Mouse (Mus musculus) limb, embryonic 13.5 days (tissue): ENCODE measurements around the gene Ggt5. TPM values are rescaled to one million over a fixed set of nuclear protein-coding genes. Genes with fewer than 3 reads are reported as not detected.

ENCODE experiments used
- ATAC-seq: fragments of 200-750 bp; cut with Nextera tagmentation; 2 replicates; pipeline ENCODE4 v1.8.0; 2017; ENCODE audit warnings: low read depth, moderate number of reproducible peaks, moderate TSS enrichment; ENCODE audit not compliant: low FRiP score
- H3K27ac ChIP-seq: fragments of 300-500 bp; sonication (generic); 2 replicates; pipeline ENCODE4 v1.5.1; 2015; ENCODE audit warnings: inconsistent platforms, mild to moderate bottlenecking, moderate library complexity
- H3K27me3 ChIP-seq: fragments of 300-500 bp; sonication (generic); 2 replicates; pipeline ENCODE4 v1.6.1; 2015; ENCODE audit warnings: mild to moderate bottlenecking, inconsistent platforms
- H3K36me3 ChIP-seq: fragments of 300-500 bp; sonication (generic); 2 replicates; pipeline ENCODE4 v1.6.1; 2015; ENCODE audit warnings: inconsistent platforms, mild to moderate bottlenecking, moderate library complexity
- H3K4me1 ChIP-seq: fragments of 300-500 bp; sonication (generic); 2 replicates; pipeline ENCODE4 v1.6.1; 2015; ENCODE audit warnings: inconsistent platforms
- H3K4me2 ChIP-seq: fragments of 300-500 bp; sonication (generic); replicated peaks from 2 replicates; pipeline ENCODE4 v1.6.1; 2015; ENCODE audit warnings: inconsistent platforms, mild to moderate bottlenecking, moderate library complexity
- H3K4me3 ChIP-seq: fragments of 300-500 bp; sonication (generic); 2 replicates; pipeline ENCODE4 v1.5.1; 2015; ENCODE audit warnings: moderate library complexity, mild to moderate bottlenecking, inconsistent platforms
- H3K9ac ChIP-seq: fragments of 300-500 bp; sonication (generic); 2 replicates; pipeline ENCODE4 v1.6.1; 2015; ENCODE audit warnings: mild to moderate bottlenecking, inconsistent platforms
- H3K9me3 ChIP-seq: fragments of 300-500 bp; sonication (generic); 2 replicates; pipeline ENCODE4 v1.6.1; 2016; ENCODE audit warnings: inconsistent platforms
- WGBS: fragments of 180-500 bp; shearing (Covaris S2); methylation state at CpG from one replicate; pipeline ENCODE4 v1.1.7; 2015; 5-methylcytosine and 5-hydroxymethylcytosine counted together
- polyA plus RNA-seq: library from polyadenylated mRNA; unstranded; fragments of >200 nt; fragmentation: Nextera tagmentation; extraction: Ambion mirVana; gene quantifications from 2 replicates; pipeline ENCODE4 v1.2.1, GENCODE M21; 2015

Ggt5 gene
- 1.3 and 1.7 TPM in 2 replicates for polyA plus RNA-seq

GRCm38 (mm10) chr10:75589129-75589528, at the start of gene Ggt5:
Gene Ggt5, plus strand, starts transcription at chr10:75589340.
- H3K4me3 ChIP-seq, result no peak within 1 kb of the TSS
- no peak within 1 kb of the TSS; the same call in 1 of the 2 replicates for H3K27ac ChIP-seq
- H3K9ac ChIP-seq, result peak within 1 kb of the TSS; percentile 36; the same call in 1 of the 2 replicates
- peaks cover 24% of the 10 kb centered on the region for H3K4me1 ChIP-seq
- 19% methylated on average over 5 of the region's 5 CpGs for WGBS
- no peak for ATAC-seq
- H3K9me3 ChIP-seq, result no peaks in the 10 kb centered on the region
- H3K27me3 ChIP-seq, result 0 out of 2 replicates have a peak, but pooled peaks cover 6% of the 10 kb centered on the region
- peak within 1 kb of the TSS; percentile 45 for H3K4me2 ChIP-seq
- no peaks in the 10 kb centered on the region for H3K36me3 ChIP-seq

GRCm38 (mm10) chr10:75547901-75548300, 41.2 kb upstream of the Ggt5 start:
- ATAC-seq, result no peak
- H3K4me3 ChIP-seq, result peak overlapping the region; percentile 10; the same call in 1 of the 2 replicates
- H3K4me2 ChIP-seq, result peak overlapping the region; percentile 51
- H3K4me1 ChIP-seq, result peaks cover 11% of the 10 kb centered on the region
- H3K27ac ChIP-seq, result peak overlapping the region; percentile 39; the same call in 1 of the 2 replicates
- H3K36me3 ChIP-seq, result no peaks in the 10 kb centered on the region
- 29% methylated on average over 7 of the region's 7 CpGs for WGBS
- no peak overlapping the region for H3K9ac ChIP-seq
- no peaks in the 10 kb centered on the region for H3K27me3 ChIP-seq
- H3K9me3 ChIP-seq, result peaks cover 7% of the 10 kb centered on the region

DNA sequence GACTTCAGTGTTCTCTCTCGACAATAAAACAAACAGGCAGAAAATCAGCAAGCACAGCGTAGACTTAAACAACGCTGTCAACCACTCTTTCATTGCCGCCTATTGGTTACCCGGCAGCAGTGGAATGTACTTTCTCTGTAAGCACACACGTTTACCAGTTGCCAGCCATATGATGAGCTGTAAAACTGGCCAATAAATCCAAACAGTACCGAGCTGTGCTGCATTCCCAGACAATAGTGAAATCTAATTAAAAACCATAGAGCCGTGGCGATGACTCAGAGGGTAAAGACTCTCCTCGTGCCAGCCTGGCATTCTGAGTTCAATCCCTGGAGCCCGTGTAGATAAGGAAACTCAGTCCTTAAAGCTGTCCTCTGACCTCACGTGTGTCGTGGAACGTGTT, 40.7 kb upstream of the Ggt5 start:
- no peak overlapping the region for H3K4me3 ChIP-seq
- H3K9ac ChIP-seq, result 0 out of 2 replicates have a peak overlapping the region, but pooled peaks have one; percentile 19
- ATAC-seq, result peak; percentile 62; the same call in 1 of the 2 replicates
- H3K27me3 ChIP-seq, result no peaks in the 10 kb centered on the region
- peak overlapping the region; percentile 4; the same call in 1 of the 2 replicates for H3K27ac ChIP-seq
- peaks cover 11% of the 10 kb centered on the region for H3K4me1 ChIP-seq
- peaks cover 7% of the 10 kb centered on the region for H3K9me3 ChIP-seq
- no peaks in the 10 kb centered on the region for H3K36me3 ChIP-seq
- H3K4me2 ChIP-seq, result peak overlapping the region; percentile 51
- WGBS, result 26% methylated on average over 14 of the region's 14 CpGs

- peaks cover 11% of the 10 kb centered on the region for H3K4me1 ChIP-seq
- H3K9me3 ChIP-seq, result peaks cover 7% of the 10 kb centered on the region
- no peak overlapping the region for H3K4me3 ChIP-seq
- no peak overlapping the region for H3K4me2 ChIP-seq
- H3K27me3 ChIP-seq, result no peaks in the 10 kb centered on the region
- no peak for ATAC-seq
- H3K27ac ChIP-seq, result no peak overlapping the region
- 68% methylated on average over 7 of the region's 7 CpGs for WGBS
- no peak overlapping the region for H3K9ac ChIP-seq
- no peaks in the 10 kb centered on the region for H3K36me3 ChIP-seq
Observed at GRCm38 (mm10) chr10:75549886-75550285, 39.3 kb upstream of the Ggt5 start.

- WGBS, result 56% methylated on average over 12 of the region's 12 CpGs
Observed at GRCm38 (mm10) chr10:75551175-75551574, 38.0 kb upstream of the Ggt5 start.

DNA sequence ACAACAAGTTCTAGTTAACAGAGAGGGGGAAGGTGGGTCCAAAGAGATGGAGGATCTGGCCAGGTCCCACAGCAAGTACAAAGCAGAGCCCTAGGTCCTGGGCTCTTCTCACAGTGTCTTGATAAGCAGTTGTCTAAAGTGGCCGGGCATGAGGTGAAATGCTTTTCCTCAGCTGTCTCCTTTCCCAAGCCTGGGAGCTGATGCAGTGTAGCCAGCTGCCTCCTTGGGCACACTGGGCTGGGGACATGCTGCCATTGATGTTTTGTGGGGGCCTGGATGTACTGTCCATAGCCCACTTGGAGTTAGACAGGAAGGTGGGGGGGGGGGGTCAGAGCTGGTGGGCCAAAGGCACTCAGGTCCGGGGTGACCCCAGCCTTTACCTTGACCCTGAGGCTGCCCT, 37.0 kb upstream of the Ggt5 start:
- no peak overlapping the region for H3K4me2 ChIP-seq
- 81% methylated on average over 2 of the region's 2 CpGs for WGBS
- no peaks in the 10 kb centered on the region for H3K9me3 ChIP-seq
- H3K4me1 ChIP-seq, result peaks cover 27% of the 10 kb centered on the region
- H3K27me3 ChIP-seq, result no peaks in the 10 kb centered on the region
- no peaks in the 10 kb centered on the region for H3K36me3 ChIP-seq
- H3K9ac ChIP-seq, result no peak overlapping the region
- no peak for ATAC-seq
- no peak overlapping the region for H3K4me3 ChIP-seq
- no peak overlapping the region for H3K27ac ChIP-seq

More at GRCm38 (mm10) chr10:75551175-75551574, 38.0 kb upstream of the Ggt5 start:
- H3K36me3 ChIP-seq, result no peaks in the 10 kb centered on the region
- no peak overlapping the region for H3K9ac ChIP-seq
- no peak overlapping the region for H3K4me2 ChIP-seq
- no peaks in the 10 kb centered on the region for H3K9me3 ChIP-seq
- no peak for ATAC-seq
- H3K27ac ChIP-seq, result no peak overlapping the region
- H3K4me1 ChIP-seq, result peaks cover 18% of the 10 kb centered on the region
- H3K4me3 ChIP-seq, result no peak overlapping the region
- no peaks in the 10 kb centered on the region for H3K27me3 ChIP-seq

DNA sequence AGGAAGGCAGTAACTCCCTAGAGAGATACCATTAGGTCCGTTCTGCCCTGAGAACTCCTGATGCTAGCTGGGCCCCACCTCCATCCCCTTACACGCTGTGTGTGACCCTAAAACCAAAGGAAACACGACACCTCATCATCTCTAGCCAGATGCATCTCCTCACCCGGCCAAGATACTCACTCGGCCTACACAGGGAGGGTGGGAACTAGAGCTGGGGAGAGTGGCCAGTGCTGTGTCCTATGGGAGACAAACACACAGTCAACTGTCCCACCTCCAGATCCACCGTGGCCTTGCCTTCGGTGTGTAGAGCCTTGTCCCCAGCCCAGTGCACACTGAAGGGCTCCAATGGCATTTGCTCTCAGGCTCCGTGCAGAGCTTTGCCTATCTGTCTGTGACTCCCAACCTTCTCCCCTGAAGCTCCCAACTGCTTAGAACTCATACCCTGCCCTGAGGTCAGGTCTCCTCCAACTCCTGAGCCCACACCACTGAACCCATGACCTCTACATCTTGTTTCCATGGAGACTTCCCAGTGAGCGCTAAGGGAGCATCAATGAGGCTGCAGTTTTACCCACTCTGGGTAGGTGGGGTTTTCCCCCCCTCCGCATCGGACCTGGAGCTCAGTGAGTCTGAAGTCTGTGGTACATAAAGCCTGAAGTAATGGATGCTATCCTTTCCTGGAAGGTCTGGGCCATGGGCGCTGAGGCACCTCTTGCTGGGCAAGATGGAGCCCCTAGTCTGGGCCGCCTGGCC, 36.3 kb upstream of the Ggt5 start:
- Histone ChIP-seq H3K36me3 (no peaks in the 10 kb centered on the region), H3K4me2 (no peak overlapping the region), H3K4me1 (peaks cover 27% of the 10 kb centered on the region), H3K4me3 (no peak overlapping the region), H3K9me3 (no peaks in the 10 kb centered on the region), H3K27ac (no peak overlapping the region), H3K9ac (no peak overlapping the region), H3K27me3 (0 out of 2 replicates have a peak, but pooled peaks cover 3% of the 10 kb centered on the region)
- 58% methylated on average over 13 of the region's 13 CpGs for WGBS
- no peak for ATAC-seq

- H3K9ac ChIP-seq, result no peak overlapping the region
- no peaks in the 10 kb centered on the region for H3K36me3 ChIP-seq
- H3K27ac ChIP-seq, result no peak overlapping the region
- H3K4me1 ChIP-seq, result peaks cover 22% of the 10 kb centered on the region
- no peak overlapping the region for H3K4me2 ChIP-seq
- no peak overlapping the region for H3K4me3 ChIP-seq
- WGBS, result 91% methylated on average over 8 of the region's 8 CpGs
- no peaks in the 10 kb centered on the region for H3K9me3 ChIP-seq
- peaks cover 13% of the 10 kb centered on the region for H3K27me3 ChIP-seq
- ATAC-seq, result no peak
Observed at GRCm38 (mm10) chr10:75554090-75554489, 35.0 kb upstream of the Ggt5 start.

- H3K4me3 ChIP-seq, result no peak overlapping the region
- peaks cover 36% of the 10 kb centered on the region for H3K4me1 ChIP-seq
- 64% methylated on average over 6 of the region's 6 CpGs for WGBS
- no peak for ATAC-seq
- H3K9me3 ChIP-seq, result no peaks in the 10 kb centered on the region
- no peak overlapping the region for H3K4me2 ChIP-seq
- no peak overlapping the region for H3K9ac ChIP-seq
- no peaks in the 10 kb centered on the region for H3K36me3 ChIP-seq
- peaks cover 28% of the 10 kb centered on the region for H3K27me3 ChIP-seq
- H3K27ac ChIP-seq, result peak overlapping the region; percentile 23; the same call in 1 of the 2 replicates
Observed at GRCm38 (mm10) chr10:75555557-75555956, 33.6 kb upstream of the Ggt5 start.

- Histone ChIP-seq H3K9me3 (no peaks in the 10 kb centered on the region), H3K4me2 (no peak overlapping the region), H3K27me3 (peaks cover 33% of the 10 kb centered on the region), H3K9ac (no peak overlapping the region), H3K27ac (peak overlapping the region; percentile 23; the same call in 1 of the 2 replicates), H3K4me1 (peaks cover 39% of the 10 kb centered on the region), H3K4me3 (no peak overlapping the region), H3K36me3 (no peaks in the 10 kb centered on the region)
- ATAC-seq, result no peak
- WGBS, result 56% methylated on average over 9 of the region's 9 CpGs
Observed at GRCm38 (mm10) chr10:75556026-75556425, 33.1 kb upstream of the Ggt5 start.

DNA sequence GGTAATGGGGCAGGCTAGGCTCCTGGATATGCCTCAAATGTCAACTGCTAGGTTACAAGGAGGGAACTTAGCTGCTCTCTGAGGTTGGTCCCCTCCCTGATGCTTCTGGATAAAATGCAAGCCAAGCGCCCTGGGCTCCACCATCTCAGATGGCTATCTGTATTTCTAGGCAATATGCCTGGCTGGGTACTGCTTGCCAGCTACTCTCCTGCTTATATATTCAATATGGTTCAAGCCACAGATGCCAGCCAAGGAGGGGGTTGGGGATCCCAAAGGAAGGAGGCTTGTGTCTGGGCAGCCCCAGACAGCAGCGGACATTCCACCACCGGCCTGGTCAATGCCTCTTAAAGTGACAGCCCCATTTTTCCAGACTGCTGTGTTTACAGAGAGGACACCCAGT, 30.6 kb upstream of the Ggt5 start:
- peaks cover 39% of the 10 kb centered on the region for H3K4me1 ChIP-seq
- ATAC-seq, result no peak
- H3K4me3 ChIP-seq, result no peak overlapping the region
- H3K9me3 ChIP-seq, result no peaks in the 10 kb centered on the region
- H3K4me2 ChIP-seq, result peak overlapping the region; percentile 99
- no peak overlapping the region for H3K27ac ChIP-seq
- no peak overlapping the region for H3K9ac ChIP-seq
- no peaks in the 10 kb centered on the region for H3K36me3 ChIP-seq
- peaks cover 46% of the 10 kb centered on the region for H3K27me3 ChIP-seq
- 42% methylated on average over 3 of the region's 3 CpGs for WGBS

- 8% methylated on average over 14 of the region's 14 CpGs for WGBS
- Histone ChIP-seq H3K27ac (no peak overlapping the region), H3K4me1 (peaks cover 39% of the 10 kb centered on the region), H3K4me3 (peak overlapping the region; percentile 67), H3K27me3 (peaks cover 46% of the 10 kb centered on the region), H3K4me2 (peak overlapping the region; percentile 99), H3K9me3 (no peaks in the 10 kb centered on the region), H3K9ac (peak overlapping the region; percentile 79), H3K36me3 (no peaks in the 10 kb centered on the region)
- no peak for ATAC-seq
Observed at GRCm38 (mm10) chr10:75559041-75559675, 30.0 kb upstream of the Ggt5 start.
